Mouse (Mus musculus) heart, embryonic 15.5 days (tissue): Measurements from ENCODE around the gene Gm37419. TPM values are rescaled to one million over a fixed set of nuclear protein-coding genes. Genes with fewer than 3 reads are reported as not detected.

ENCODE experiments used
- ATAC-seq: fragments of 200-750 bp; cut with Nextera tagmentation; replicated peaks from 2 replicates; pipeline ENCODE4 v1.8.0; 2017; ENCODE audit warnings: low read depth, moderate TSS enrichment; ENCODE audit not compliant: insufficient number of reproducible peaks, insufficient read depth, low FRiP score
- H3K27ac ChIP-seq: fragments of 300-500 bp; sonication (generic); 2 replicates; pipeline ENCODE4 v1.5.1; 2015; ENCODE audit warnings: mild to moderate bottlenecking, inconsistent platforms
- H3K27me3 ChIP-seq: fragments of 300-500 bp; sonication (generic); 2 replicates; pipeline ENCODE4 v1.6.1; 2015; ENCODE audit warnings: inconsistent platforms
- H3K36me3 ChIP-seq: fragments of 300-500 bp; sonication (generic); 2 replicates; pipeline ENCODE4 v1.6.1; 2015; ENCODE audit warnings: mild to moderate bottlenecking, inconsistent platforms
- H3K4me1 ChIP-seq: fragments of 300-500 bp; sonication (generic); replicated peaks from 2 replicates; pipeline ENCODE4 v1.6.1; 2015; ENCODE audit warnings: inconsistent platforms
- H3K4me2 ChIP-seq: fragments of 300-500 bp; sonication (generic); 2 replicates; pipeline ENCODE4 v1.6.1; 2015; ENCODE audit warnings: inconsistent platforms, mild to moderate bottlenecking, moderate library complexity
- H3K4me3 ChIP-seq: fragments of 300-500 bp; sonication (generic); 2 replicates; pipeline ENCODE4 v1.5.1; 2015; ENCODE audit warnings: mild to moderate bottlenecking, inconsistent platforms
- H3K9ac ChIP-seq: fragments of 300-500 bp; sonication (generic); 2 replicates; pipeline ENCODE4 v1.6.1; 2015; ENCODE audit warnings: mild to moderate bottlenecking, inconsistent platforms
- H3K9me3 ChIP-seq: fragments of 300-500 bp; sonication (generic); replicated peaks from 2 replicates; pipeline ENCODE4 v1.6.1; 2016; ENCODE audit warnings: inconsistent platforms
- WGBS: fragments of 180-500 bp; shearing (Covaris S2); methylation state at CpG from one replicate; pipeline ENCODE4 v1.1.7; 2015; ENCODE audit warnings: mixed read lengths; 5-methylcytosine and 5-hydroxymethylcytosine counted together
- polyA plus RNA-seq: library from polyadenylated mRNA; unstranded; fragments of >200 nt; fragmentation: Nextera tagmentation; extraction: Ambion mirVana; gene quantifications from 2 replicates; pipeline ENCODE4 v1.2.1, GENCODE M21; 2015

The Gm37419 gene
- polyA plus RNA-seq, 1 experiment from 2014 or later: not detected

- Histone ChIP-seq H3K36me3 (no peaks in the 10 kb centered on the region), H3K9ac (peak overlapping the region; percentile 59), H3K4me3 (peak overlapping the region; percentile 53), H3K4me1 (peaks cover 36% of the 10 kb centered on the region), H3K9me3 (no peaks in the 10 kb centered on the region), H3K27me3 (peaks cover 9% of the 10 kb centered on the region; the same call in 1 of the 2 replicates), H3K27ac (no peak overlapping the region), H3K4me2 (peak overlapping the region; percentile 93)
- WGBS: 23% methylated on average over 11 of the region's 11 CpGs
- no peak for ATAC-seq
These were observed 7.9 kb upstream of the Gm37419 start for GRCm38 (mm10) chr16:23980201-23980870.

GRCm38 (mm10) chr16:23980991-23981720, 7.1 kb upstream of the Gm37419 start:
- 4% methylated on average over 32 of the region's 32 CpGs for WGBS
- no peak overlapping the region for H3K27ac ChIP-seq

GRCm38 (mm10) chr16:23981925-23982851, 6.1 kb upstream of the Gm37419 start:
- Histone ChIP-seq H3K9me3 (no peaks in the 10 kb centered on the region), H3K4me3 (peak overlapping the region; percentile 53), H3K36me3 (no peaks in the 10 kb centered on the region), H3K9ac (peak overlapping the region; percentile 59), H3K27ac (peak overlapping the region; percentile 64), H3K4me2 (peak overlapping the region; percentile 93), H3K27me3 (peaks cover 9% of the 10 kb centered on the region; the same call in 1 of the 2 replicates), H3K4me1 (peaks cover 50% of the 10 kb centered on the region)
- ATAC-seq: peak; percentile 70
- 3% methylated on average over 28 of the region's 28 CpGs for WGBS

More at GRCm38 (mm10) chr16:23980991-23981720, 7.1 kb upstream of the Gm37419 start:
- Histone ChIP-seq H3K9ac (peak overlapping the region; percentile 59), H3K36me3 (no peaks in the 10 kb centered on the region), H3K27me3 (peaks cover 9% of the 10 kb centered on the region; the same call in 1 of the 2 replicates), H3K4me1 (peaks cover 43% of the 10 kb centered on the region), H3K4me2 (peak overlapping the region; percentile 93), H3K4me3 (peak overlapping the region; percentile 53), H3K9me3 (no peaks in the 10 kb centered on the region)
- no peak for ATAC-seq

- Histone ChIP-seq H3K9me3 (no peaks in the 10 kb centered on the region), H3K4me3 (peak overlapping the region; percentile 53), H3K9ac (peak overlapping the region; percentile 52), H3K4me1 (peaks cover 50% of the 10 kb centered on the region), H3K36me3 (no peaks in the 10 kb centered on the region), H3K27ac (peak overlapping the region; percentile 64), H3K27me3 (peaks cover 9% of the 10 kb centered on the region; the same call in 1 of the 2 replicates), H3K4me2 (peak overlapping the region; percentile 93)
- ATAC-seq: no peak
- WGBS: under 1% methylated on average over 33 of the region's 33 CpGs
These were observed 5.2 kb upstream of the Gm37419 start for GRCm38 (mm10) chr16:23982891-23983588.

GRCm38 (mm10) chr16:23984183-23984582, 4.1 kb upstream of the Gm37419 start:
- H3K4me3 ChIP-seq: peak overlapping the region; percentile 54
- H3K36me3 ChIP-seq: no peaks in the 10 kb centered on the region
- peak overlapping the region; percentile 93 for H3K4me2 ChIP-seq
- H3K27ac ChIP-seq: no peak overlapping the region
- H3K9ac ChIP-seq: peak overlapping the region; percentile 55
- peaks cover 50% of the 10 kb centered on the region for H3K4me1 ChIP-seq
- ATAC-seq: peak; percentile 45
- under 1% methylated on average over 22 of the region's 22 CpGs for WGBS
- no peaks in the 10 kb centered on the region for H3K9me3 ChIP-seq
- peaks cover 9% of the 10 kb centered on the region; the same call in 1 of the 2 replicates for H3K27me3 ChIP-seq

- Histone ChIP-seq H3K4me2 (peak overlapping the region; percentile 93), H3K27ac (peak overlapping the region; percentile 59), H3K4me3 (peak overlapping the region; percentile 54), H3K27me3 (0 out of 2 replicates have a peak, but pooled peaks cover 5% of the 10 kb centered on the region), H3K9ac (peak overlapping the region; percentile 55), H3K9me3 (no peaks in the 10 kb centered on the region), H3K4me1 (peaks cover 52% of the 10 kb centered on the region), H3K36me3 (no peaks in the 10 kb centered on the region)
- ATAC-seq: no peak; the same call in 1 of the 2 replicates
- WGBS: under 1% methylated on average over 22 of the region's 22 CpGs
These were observed 3.4 kb upstream of the Gm37419 start for GRCm38 (mm10) chr16:23984760-23985466.

GRCm38 (mm10) chr16:23985467-23985861, 2.8 kb upstream of the Gm37419 start:
- WGBS: 5% methylated on average over 6 of the region's 6 CpGs
- H3K9ac ChIP-seq: no peak overlapping the region

GRCm38 (mm10) chr16:23986176-23986575, 2.1 kb upstream of the Gm37419 start:
- Histone ChIP-seq H3K9me3 (no peaks in the 10 kb centered on the region), H3K27me3 (no peaks in the 10 kb centered on the region), H3K36me3 (no peaks in the 10 kb centered on the region), H3K4me3 (peak overlapping the region; percentile 75), H3K4me1 (peaks cover 46% of the 10 kb centered on the region), H3K4me2 (peak overlapping the region; percentile 93), H3K27ac (peak overlapping the region; percentile 98), H3K9ac (peak overlapping the region; percentile 87)
- WGBS: 18% methylated on average over 3 of the region's 3 CpGs
- no peak for ATAC-seq

More at GRCm38 (mm10) chr16:23985467-23985861, 2.8 kb upstream of the Gm37419 start:
- peak overlapping the region; percentile 54; the same call in 1 of the 2 replicates for H3K4me3 ChIP-seq
- H3K4me1 ChIP-seq: peaks cover 52% of the 10 kb centered on the region
- H3K4me2 ChIP-seq: peak overlapping the region; percentile 93
- ATAC-seq: no peak
- H3K9me3 ChIP-seq: no peaks in the 10 kb centered on the region
- peak overlapping the region; percentile 98 for H3K27ac ChIP-seq
- H3K36me3 ChIP-seq: no peaks in the 10 kb centered on the region
- H3K27me3 ChIP-seq: no peaks in the 10 kb centered on the region

- Histone ChIP-seq H3K27me3 (no peaks in the 10 kb centered on the region), H3K4me1 (peaks cover 43% of the 10 kb centered on the region), H3K9me3 (no peaks in the 10 kb centered on the region), H3K4me2 (peak overlapping the region; percentile 93), H3K9ac (peak overlapping the region; percentile 87), H3K4me3 (peak overlapping the region; percentile 75), H3K36me3 (no peaks in the 10 kb centered on the region), H3K27ac (peak overlapping the region; percentile 98)
- WGBS: under 1% methylated on average over 17 of the region's 17 CpGs
- no peak for ATAC-seq
These were observed 1.4 kb upstream of the Gm37419 start for GRCm38 (mm10) chr16:23986871-23987270.
